Mouse (Mus musculus): ENCODE data around the gene Psg22.

- no peak for TF ChIP-seq CTCF (IDR thresholded peaks at IDR 0.05; ENCODE audit: borderline replicate concordance, insufficient read depth, low read length)
- TF ChIP-seq POLR2A (IDR thresholded peaks at IDR 0.05; ENCODE audit: low read depth, low read length), result no peak
Observed at GRCm38 (mm10) chr7:18715546-18715945, 2.3 kb upstream of the Psg22 start.
